Mouse (Mus musculus) left cerebral cortex, postnatal 14 days (tissue): Measurements from ENCODE around the gene Atp1a3. TPM values are rescaled to one million over a fixed set of nuclear protein-coding genes. Genes with fewer than 3 reads are reported as not detected.

Source experiments
- DNase-seq, 2 experiments: peaks; one replicate each; pipeline ENCODE4 v3.0.0; 2021 to 2022; ENCODE audit warnings: low spot score in 2 of 2, mixed read lengths in 1 of 2
- intact Hi-C: fragments of 180-260 bp; cut with DNase I; formaldehyde crosslinking; loops from one replicate; pipeline ENCODE4 v1.15.1; 2025
- total RNA-seq, 2 experiments: library from RNA; stranded (reverse); gene quantifications; 2 replicates each; pipeline ENCODE4 v1.2.3; 2021

Gene Atp1a3
- total RNA-seq, 2 experiments from 2014 or later: 2,091 to 2,391 TPM

- intact Hi-C loops: loop anchor here (5.0 kb wide), 1 partner anchor 66 kb away; the partner anchor contains the start of genes Grik5 and Zfp574
- peak; percentile 64 to 87 for DNase-seq
Observed at GRCm38 (mm10) chr7:25006586-25007364, 1.0 kb upstream of the Atp1a3 start.

- DNase-seq: no peak
- intact Hi-C loops: loop anchor here (5.0 kb wide), 1 partner anchor 66 kb away; the partner anchor contains the start of genes Grik5 and Zfp574
Observed at GRCm38 (mm10) chr7:25006171-25006570, 413 bp upstream of the Atp1a3 start.

DNA sequence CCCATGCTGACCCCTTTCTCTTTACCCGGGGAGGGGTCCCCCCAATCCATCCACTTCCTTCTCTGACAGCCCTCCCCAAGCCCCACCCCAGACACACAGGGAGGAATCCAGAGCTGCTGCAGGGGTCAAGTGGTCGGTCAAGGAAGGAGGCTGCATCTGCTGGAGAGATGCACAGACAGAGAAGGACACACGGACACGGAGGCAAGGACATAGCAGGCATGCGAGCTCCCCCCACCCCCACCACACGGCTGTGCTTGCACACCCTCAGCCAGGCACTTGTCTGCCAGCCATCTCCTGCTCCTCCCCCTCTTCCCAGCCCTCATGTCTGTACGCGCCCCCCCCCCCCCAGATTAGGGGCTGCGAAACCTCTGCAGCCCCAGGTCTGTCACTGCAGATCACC lies 952 bp downstream of the Atp1a3 start:
- intact Hi-C loops: loop anchor here (5.0 kb wide), 1 partner anchor 67 kb away; the partner anchor contains the start of genes Grik5 and Zfp574
- DNase-seq: no peak

DNA sequence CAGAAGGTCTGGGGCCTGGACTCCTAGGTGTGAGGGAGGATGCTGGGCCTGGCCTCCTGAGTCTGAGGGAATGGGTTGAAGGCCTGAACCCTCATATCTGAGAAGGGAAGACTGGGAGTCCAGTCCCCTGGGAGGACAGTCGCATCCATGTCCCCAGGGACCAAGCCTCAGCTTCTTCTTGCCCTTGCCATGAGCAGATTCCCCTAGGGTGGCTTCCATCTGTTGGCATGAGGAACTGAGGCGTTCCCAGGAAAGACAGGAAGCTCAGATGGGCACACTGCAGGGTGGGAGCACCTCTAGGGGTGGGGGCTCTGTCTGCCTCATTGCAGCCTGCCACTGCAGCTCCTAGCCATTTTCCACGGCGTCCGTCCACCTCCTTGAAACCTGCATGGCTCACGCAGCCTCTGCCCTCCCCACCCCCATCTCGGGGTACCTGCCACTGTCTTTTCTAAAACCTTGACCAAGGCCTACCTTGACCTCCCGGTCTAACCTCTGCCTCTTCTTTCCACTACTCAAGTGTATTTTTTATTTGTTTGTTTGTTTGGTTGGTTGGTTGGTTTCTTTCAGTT lies 1.9 kb downstream of the Atp1a3 start:
- intact Hi-C loops: no loop called here
- no peak for DNase-seq

GRCm38 (mm10) chr7:25003291-25003690 lies 2.5 kb downstream of the Atp1a3 start:
- intact Hi-C loops: no loop called here
- no peak for DNase-seq

DNA sequence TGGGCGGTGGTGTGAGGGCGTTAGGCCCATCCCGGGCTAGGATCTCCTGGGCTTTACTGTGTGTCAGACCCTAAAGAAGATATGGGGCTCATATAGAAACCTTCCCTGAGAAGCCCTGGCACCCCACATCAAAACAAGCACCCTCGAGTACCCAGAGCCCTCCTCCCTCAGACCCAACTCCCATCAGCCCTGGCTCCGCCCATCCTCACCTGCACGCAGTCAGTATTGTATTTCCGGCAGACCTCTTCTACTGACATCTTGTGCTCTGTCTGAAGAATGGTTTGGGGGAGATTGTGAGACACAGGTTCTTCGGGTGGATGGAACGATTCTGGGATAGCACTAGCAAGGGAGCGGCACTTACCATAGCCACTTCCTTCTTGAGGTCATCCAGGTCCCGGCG lies 5.0 kb downstream of the Atp1a3 start:
- intact Hi-C loops: no loop called here

GRCm38 (mm10) chr7:25000211-25000610 lies 5.5 kb downstream of the Atp1a3 start:
- no peak for DNase-seq
- intact Hi-C loops: no loop called here

More for the DNA sequence above, 5.0 kb downstream of the Atp1a3 start:
- DNase-seq: no peak

DNA sequence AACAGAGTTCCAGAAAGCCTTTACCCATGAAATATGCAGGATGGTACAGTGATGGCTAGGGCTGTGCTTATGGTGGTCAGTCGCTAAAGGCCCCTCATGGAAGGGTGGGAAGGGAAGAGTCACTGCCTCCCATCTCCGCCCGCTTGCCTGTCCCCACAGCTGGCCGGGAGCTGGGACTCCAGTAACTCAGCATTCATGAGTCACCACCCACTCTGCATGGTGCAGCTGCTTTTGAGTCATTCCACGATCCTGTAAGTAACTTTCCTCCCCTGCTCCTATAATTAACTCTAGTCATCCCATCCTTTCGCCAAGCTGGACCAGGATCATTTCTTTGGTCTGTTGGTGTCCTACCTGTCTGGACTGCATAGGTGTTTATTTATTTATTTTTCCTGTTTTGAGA lies 12.7 kb downstream of the Atp1a3 start:
- DNase-seq: peak in 1 of 2 experiments; percentile 52
- intact Hi-C loops: no loop called here

GRCm38 (mm10) chr7:24990478-24990877 lies 15.3 kb downstream of the Atp1a3 start:
- intact Hi-C loops: no loop called here
- no peak for DNase-seq

GRCm38 (mm10) chr7:24987941-24988340 lies 17.8 kb downstream of the Atp1a3 start:
- no peak for DNase-seq
- intact Hi-C loops: no loop called here

DNA sequence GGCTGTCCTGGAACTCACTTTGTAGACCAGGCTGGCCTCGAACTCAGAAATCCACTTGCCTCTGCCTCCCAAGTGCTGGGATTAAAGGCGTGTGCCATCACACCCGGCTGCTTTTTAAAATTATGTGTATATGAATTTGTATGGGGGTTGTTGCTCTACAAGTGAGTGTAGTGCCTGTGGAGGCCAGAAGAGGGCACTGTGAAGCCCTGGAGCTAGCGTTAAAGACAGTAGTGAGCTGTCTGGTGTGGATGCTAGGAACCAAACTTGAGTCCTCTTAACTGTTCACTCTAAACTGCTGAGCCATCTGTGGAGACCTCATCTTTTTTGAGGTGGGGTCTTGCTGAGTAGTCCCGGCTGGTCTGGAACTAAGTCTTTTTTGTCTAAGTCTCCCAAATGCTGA lies 20.0 kb downstream of the Atp1a3 start:
- DNase-seq: no peak
- intact Hi-C loops: no loop called here

- intact Hi-C loops: no loop called here
- no peak for DNase-seq
Observed at GRCm38 (mm10) chr7:24984307-24984706, 21.5 kb downstream of the Atp1a3 start.

- intact Hi-C loops: no loop called here
- no peak for DNase-seq
Observed at GRCm38 (mm10) chr7:24983396-24983795, 22.4 kb downstream of the Atp1a3 start.

GRCm38 (mm10) chr7:24980439-24980838 lies 25.3 kb downstream of the Atp1a3 start:
- intact Hi-C loops: no loop called here

DNA sequence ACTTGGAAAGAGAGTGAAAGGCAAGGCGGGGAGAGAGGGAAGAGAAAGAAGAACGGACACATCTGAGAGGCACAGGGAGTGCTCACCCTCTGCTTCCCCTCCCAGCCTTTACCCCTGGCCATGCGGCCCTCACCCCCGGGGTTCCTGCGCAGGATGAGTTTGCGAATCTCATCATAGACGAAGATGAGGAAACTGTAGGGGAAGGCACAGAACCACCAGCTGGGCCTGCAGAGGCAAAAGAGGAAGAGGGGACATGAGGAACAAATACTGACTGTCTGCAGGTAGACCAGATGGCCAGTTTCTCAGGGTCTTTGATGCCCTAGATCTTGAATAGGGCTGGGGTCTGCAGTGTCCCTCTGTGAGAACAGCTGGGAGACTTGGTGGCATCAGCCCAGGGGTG lies 27.0 kb downstream of the Atp1a3 start:
- intact Hi-C loops: no loop called here
- DNase-seq: no peak

More at GRCm38 (mm10) chr7:24980439-24980838, 25.3 kb downstream of the Atp1a3 start:
- no peak for DNase-seq

- peak in 1 of 2 experiments; percentile 61 for DNase-seq
- intact Hi-C loops: no loop called here
Observed at GRCm38 (mm10) chr7:24974893-24975595, 30.7 kb downstream of the Atp1a3 start.

- intact Hi-C loops: no loop called here
- peak in 1 of 2 experiments; percentile 25 for DNase-seq
Observed at GRCm38 (mm10) chr7:24973902-24974301, 31.9 kb downstream of the Atp1a3 start.

GRCm38 (mm10) chr7:24973208-24973607 lies 32.5 kb downstream of the Atp1a3 start:
- intact Hi-C loops: no loop called here
- no peak for DNase-seq

- intact Hi-C loops: no loop called here
- DNase-seq: peak; percentile 93 to 96
Observed at GRCm38 (mm10) chr7:24971972-24972893, 33.5 kb downstream of the Atp1a3 start, which contains the start of gene Rabac1. Gene Rabac1 (minus strand): TSS chr7:24972754.
